Mouse (Mus musculus): ENCODE data around the gene Ostm1. TPM values are rescaled to one million over a fixed set of nuclear protein-coding genes. Genes with fewer than 3 reads are reported as not detected.

Ostm1 gene
- polyA plus RNA-seq, 1 experiment from 2014 or later: 57.1 TPM

DNA sequence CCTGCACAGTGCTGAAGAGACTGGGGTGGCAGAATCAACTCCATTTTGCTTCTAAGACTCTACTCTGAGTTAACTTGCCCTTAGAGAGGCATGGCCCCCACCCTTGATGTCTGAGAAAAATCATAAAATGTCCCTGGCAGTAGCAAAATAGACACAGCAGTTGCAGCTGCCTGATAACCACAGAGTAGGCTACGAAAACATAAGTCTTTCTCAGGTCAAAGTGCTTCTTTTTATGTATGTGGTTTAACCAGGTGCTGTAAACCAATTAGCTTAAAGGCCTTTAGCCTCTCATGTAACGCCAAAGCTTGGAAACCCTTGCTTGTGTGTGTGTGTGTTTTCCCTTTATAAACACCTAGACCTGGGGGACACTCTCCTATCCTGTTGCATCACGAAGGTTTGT is 89.2 kb downstream of the Ostm1 start:
- no peak for ATAC-seq
- H3K4me1 ChIP-seq: no peaks in the 10 kb centered on the region
- no peak overlapping the region for H3K27ac ChIP-seq
- H3K9ac ChIP-seq: no peak overlapping the region
- no peak overlapping the region for H3K4me2 ChIP-seq
- no peaks in the 10 kb centered on the region for H3K27me3 ChIP-seq
- H3K4me3 ChIP-seq: no peak overlapping the region
- 86% methylated on average over 3 of the region's 3 CpGs for WGBS
- no peaks in the 10 kb centered on the region; the same call in 1 of the 2 replicates for H3K9me3 ChIP-seq (replicated peaks)
- 0 out of 2 replicates have a peak, but pooled peaks cover 6% of the 10 kb centered on the region for H3K36me3 ChIP-seq (ENCODE audit: poor library complexity, severe bottlenecking)

GRCm38 (mm10) chr10:42675571-42675970 is 91.9 kb downstream of the Ostm1 start:
- WGBS: 92% methylated on average over 4 of the region's 4 CpGs
- ATAC-seq: no peak
- peaks cover 13% of the 10 kb centered on the region for H3K4me1 ChIP-seq

GRCm38 (mm10) chr10:42678331-42678730 is 94.7 kb downstream of the Ostm1 start:
- no peak; the same call in 1 of the 2 replicates for ATAC-seq
- Histone ChIP-seq H3K4me2 (peak overlapping the region; percentile 81), H3K27ac (peak overlapping the region; percentile 65), H3K9ac (peak overlapping the region; percentile 83), H3K27me3 (no peaks in the 10 kb centered on the region), H3K36me3 (ENCODE audit: poor library complexity, severe bottlenecking) (peaks cover under 1% of the 10 kb centered on the region; the same call in 1 of the 2 replicates), H3K4me1 (peaks cover 16% of the 10 kb centered on the region), H3K9me3 (replicated peaks) (no peaks in the 10 kb centered on the region), H3K4me3 (peak overlapping the region; percentile 70)
- WGBS: 44% methylated on average over 6 of the region's 6 CpGs

More at GRCm38 (mm10) chr10:42675571-42675970, 91.9 kb downstream of the Ostm1 start:
- Histone ChIP-seq H3K9me3 (replicated peaks) (no peaks in the 10 kb centered on the region; the same call in 1 of the 2 replicates), H3K9ac (no peak overlapping the region), H3K36me3 (ENCODE audit: poor library complexity, severe bottlenecking) (0 out of 2 replicates have a peak, but pooled peaks cover 6% of the 10 kb centered on the region), H3K4me3 (no peak overlapping the region), H3K27me3 (no peaks in the 10 kb centered on the region), H3K27ac (no peak overlapping the region), H3K4me2 (no peak overlapping the region)

DNA sequence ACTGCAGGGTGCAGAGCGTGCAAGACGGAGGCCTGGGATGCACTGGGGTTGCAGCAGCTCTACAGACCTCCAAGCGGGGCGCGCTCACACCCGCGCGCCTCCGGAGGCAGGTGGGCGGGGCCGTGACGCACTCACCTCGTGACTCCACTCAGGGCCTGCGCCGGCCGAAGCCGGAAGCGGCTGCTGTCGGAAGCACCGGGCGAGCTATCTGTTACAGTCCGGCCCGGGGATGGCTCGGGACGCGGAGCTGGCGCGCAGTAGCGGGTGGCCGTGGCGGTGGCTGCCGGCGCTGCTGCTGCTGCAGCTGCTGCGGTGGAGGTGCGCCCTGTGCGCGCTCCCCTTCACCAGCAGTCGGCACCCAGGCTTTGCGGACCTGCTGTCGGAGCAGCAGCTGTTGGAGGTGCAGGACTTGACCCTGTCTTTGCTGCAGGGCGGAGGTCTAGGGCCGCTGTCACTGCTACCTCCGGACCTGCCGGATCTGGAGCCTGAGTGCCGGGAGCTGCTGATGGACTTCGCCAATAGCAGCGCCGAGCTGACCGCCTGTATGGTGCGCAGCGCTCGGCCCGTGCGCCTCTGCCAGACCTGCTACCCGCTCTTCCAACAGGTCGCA is 95.2 kb downstream of the Ostm1 start:
- H3K27me3 ChIP-seq: no peaks in the 10 kb centered on the region
- no peaks in the 10 kb centered on the region for H3K9me3 ChIP-seq (replicated peaks)
- H3K27ac ChIP-seq: peak overlapping the region; percentile 65
- peak; percentile 99 for ATAC-seq
- peak overlapping the region; percentile 81 for H3K4me2 ChIP-seq
- under 1% methylated on average over 56 of the region's 56 CpGs for WGBS
- peak overlapping the region; percentile 83 for H3K9ac ChIP-seq
- peak overlapping the region; percentile 70 for H3K4me3 ChIP-seq
- H3K36me3 ChIP-seq (ENCODE audit: poor library complexity, severe bottlenecking): peaks cover 2% of the 10 kb centered on the region
- H3K4me1 ChIP-seq: peaks cover 16% of the 10 kb centered on the region

DNA sequence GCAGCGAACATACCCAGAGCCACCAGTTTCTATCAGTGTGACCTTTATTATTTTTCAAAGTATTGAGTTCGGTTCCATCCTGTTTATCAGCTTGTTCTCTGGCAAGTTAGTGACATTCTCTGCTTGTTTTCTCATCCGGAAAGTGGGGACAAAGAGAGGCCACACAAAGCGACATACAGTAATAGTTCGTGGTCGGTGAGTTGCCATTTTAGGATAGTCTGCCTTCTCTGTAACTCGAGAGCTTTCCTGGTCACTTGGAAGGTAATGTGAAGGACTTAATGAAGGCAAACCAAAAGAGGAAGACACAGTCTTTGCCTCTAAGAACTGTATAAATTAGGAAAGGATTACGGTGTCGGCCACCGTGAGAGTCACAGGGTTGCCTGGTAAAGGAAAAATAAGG is 96.0 kb downstream of the Ostm1 start:
- H3K27ac ChIP-seq: no peak overlapping the region
- peak overlapping the region; percentile 70 for H3K4me3 ChIP-seq
- 7% methylated on average over 10 of the region's 10 CpGs for WGBS
- H3K27me3 ChIP-seq: no peaks in the 10 kb centered on the region
- H3K9me3 ChIP-seq (replicated peaks): no peaks in the 10 kb centered on the region; the same call in 1 of the 2 replicates
- peaks cover 16% of the 10 kb centered on the region for H3K4me1 ChIP-seq
- no peak for ATAC-seq
- H3K4me2 ChIP-seq: peak overlapping the region; percentile 81
- H3K9ac ChIP-seq: peak overlapping the region; percentile 83
- H3K36me3 ChIP-seq (ENCODE audit: poor library complexity, severe bottlenecking): peaks cover 9% of the 10 kb centered on the region

GRCm38 (mm10) chr10:42680582-42681001 is 97.0 kb downstream of the Ostm1 start:
- no peak overlapping the region for H3K27ac ChIP-seq
- ATAC-seq: no peak
- 14% methylated on average over 6 of the region's 6 CpGs for WGBS
- no peak overlapping the region for H3K4me3 ChIP-seq
- peaks cover 16% of the 10 kb centered on the region for H3K4me1 ChIP-seq
- H3K27me3 ChIP-seq: no peaks in the 10 kb centered on the region
- H3K4me2 ChIP-seq: peak overlapping the region; percentile 81
- peaks cover 11% of the 10 kb centered on the region for H3K36me3 ChIP-seq (ENCODE audit: poor library complexity, severe bottlenecking)
- H3K9ac ChIP-seq: no peak overlapping the region
- no peaks in the 10 kb centered on the region; the same call in 1 of the 2 replicates for H3K9me3 ChIP-seq (replicated peaks)

GRCm38 (mm10) chr10:42682421-42682820 is 98.8 kb downstream of the Ostm1 start:
- no peak overlapping the region for H3K4me2 ChIP-seq
- H3K4me3 ChIP-seq: no peak overlapping the region
- no peaks in the 10 kb centered on the region for H3K27me3 ChIP-seq
- peaks cover 18% of the 10 kb centered on the region for H3K36me3 ChIP-seq (ENCODE audit: poor library complexity, severe bottlenecking)
- no peak overlapping the region for H3K27ac ChIP-seq
- no peak overlapping the region for H3K9ac ChIP-seq
- peaks cover 16% of the 10 kb centered on the region for H3K4me1 ChIP-seq
- no peaks in the 10 kb centered on the region; the same call in 1 of the 2 replicates for H3K9me3 ChIP-seq (replicated peaks)
- no peak for ATAC-seq
- 88% methylated on average over 8 of the region's 8 CpGs for WGBS

GRCm38 (mm10) chr10:42687873-42688272 is 104.3 kb downstream of the Ostm1 start:
- H3K4me2 ChIP-seq: no peak overlapping the region
- H3K27ac ChIP-seq: no peak overlapping the region
- H3K27me3 ChIP-seq: no peaks in the 10 kb centered on the region
- H3K36me3 ChIP-seq (ENCODE audit: poor library complexity, severe bottlenecking): peaks cover 18% of the 10 kb centered on the region
- H3K4me3 ChIP-seq: no peak overlapping the region
- H3K9me3 ChIP-seq (replicated peaks): peaks cover 6% of the 10 kb centered on the region
- 90% methylated on average over 5 of the region's 5 CpGs for WGBS
- peaks cover 9% of the 10 kb centered on the region for H3K4me1 ChIP-seq
- H3K9ac ChIP-seq: no peak overlapping the region
- no peak for ATAC-seq

DNA sequence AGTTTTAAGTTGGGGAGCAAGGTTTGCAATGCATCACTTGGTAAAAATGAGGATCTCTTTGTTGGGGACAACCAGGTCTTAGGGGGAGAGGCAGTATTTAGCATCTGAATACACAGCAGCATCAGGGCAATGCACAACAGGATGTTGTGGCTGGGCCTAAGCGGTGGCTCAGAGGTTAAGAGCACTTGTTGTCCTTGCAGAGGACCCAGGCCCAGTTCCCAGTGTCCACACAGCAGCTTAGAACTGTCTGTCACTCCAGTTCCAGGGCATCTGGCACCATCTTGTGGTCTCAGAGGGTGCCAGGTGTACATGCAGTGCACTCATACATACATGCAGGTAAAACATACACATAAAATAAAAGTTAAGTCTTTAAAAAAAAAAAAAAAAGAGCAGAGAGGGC is 106.1 kb downstream of the Ostm1 start:
- Histone ChIP-seq H3K27ac (no peak overlapping the region), H3K36me3 (ENCODE audit: poor library complexity, severe bottlenecking) (peaks cover 7% of the 10 kb centered on the region; the same call in 1 of the 2 replicates), H3K27me3 (no peaks in the 10 kb centered on the region), H3K9ac (no peak overlapping the region), H3K4me1 (peaks cover 9% of the 10 kb centered on the region), H3K9me3 (replicated peaks) (peaks cover 6% of the 10 kb centered on the region; the same call in 1 of the 2 replicates), H3K4me2 (no peak overlapping the region), H3K4me3 (no peak overlapping the region)
- no peak for ATAC-seq
- 54% methylated on average over 1 of the region's 1 CpGs for WGBS

DNA sequence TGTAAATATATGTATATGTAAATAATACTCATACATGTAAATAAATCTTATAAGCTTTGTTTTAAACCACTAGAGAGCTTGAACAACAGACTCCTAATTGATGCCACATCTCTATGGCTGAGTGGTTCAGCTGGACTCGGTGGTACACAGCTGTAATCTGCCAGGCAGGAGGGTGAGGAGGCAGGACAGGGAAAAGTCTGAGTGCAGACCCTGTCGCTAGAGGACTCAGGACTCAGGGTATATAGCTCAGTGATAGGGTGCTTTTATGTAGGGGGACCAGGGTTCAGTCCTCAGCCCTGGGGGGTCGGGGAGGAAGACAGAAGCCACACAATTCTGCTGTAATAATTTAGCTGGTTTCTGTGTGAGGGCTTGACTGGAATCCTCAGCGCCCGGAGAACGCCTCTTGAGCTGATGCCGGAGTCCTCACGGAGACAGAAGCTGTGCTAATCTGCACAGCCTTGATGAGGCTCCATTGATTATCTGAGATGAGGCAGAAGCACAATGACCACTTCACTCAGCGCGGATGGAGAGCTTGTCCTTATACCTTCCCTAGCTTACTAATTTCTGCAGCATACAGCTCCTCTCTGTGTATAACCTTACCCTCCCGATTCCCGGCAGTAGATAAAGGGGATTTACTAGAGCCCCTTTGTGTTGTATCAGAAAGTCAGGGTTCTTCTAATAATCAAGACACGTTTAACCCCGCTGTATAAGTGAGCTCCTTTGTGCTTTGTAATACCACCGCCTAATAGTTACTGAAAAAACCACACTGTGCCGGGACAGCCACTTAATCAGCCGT is 106.8 kb downstream of the Ostm1 start:
- peaks cover 7% of the 10 kb centered on the region; the same call in 1 of the 2 replicates for H3K36me3 ChIP-seq (ENCODE audit: poor library complexity, severe bottlenecking)
- ATAC-seq: peak; percentile 77
- peak overlapping the region; percentile 21 for H3K4me3 ChIP-seq
- peak overlapping the region; percentile 65 for H3K9ac ChIP-seq
- no peaks in the 10 kb centered on the region for H3K27me3 ChIP-seq
- peaks cover 9% of the 10 kb centered on the region for H3K4me1 ChIP-seq
- peak overlapping the region; percentile 53 for H3K4me2 ChIP-seq
- 6% methylated on average over 17 of the region's 17 CpGs for WGBS
- H3K27ac ChIP-seq: peak overlapping the region; percentile 70
- H3K9me3 ChIP-seq (replicated peaks): peaks cover 6% of the 10 kb centered on the region; the same call in 1 of the 2 replicates

GRCm38 (mm10) chr10:42691051-42691450 is 107.4 kb downstream of the Ostm1 start:
- WGBS: 55% methylated on average over 2 of the region's 2 CpGs
- Histone ChIP-seq H3K27me3 (no peaks in the 10 kb centered on the region), H3K4me2 (peak overlapping the region; percentile 53), H3K9me3 (replicated peaks) (peaks cover 6% of the 10 kb centered on the region; the same call in 1 of the 2 replicates), H3K4me3 (no peak overlapping the region), H3K27ac (no peak overlapping the region), H3K36me3 (ENCODE audit: poor library complexity, severe bottlenecking) (peaks cover 2% of the 10 kb centered on the region; the same call in 1 of the 2 replicates), H3K9ac (no peak overlapping the region), H3K4me1 (peaks cover 9% of the 10 kb centered on the region)
- ATAC-seq: peak; percentile 65; the same call in 1 of the 2 replicates

- no peaks in the 10 kb centered on the region for H3K27me3 ChIP-seq
- 77% methylated on average over 2 of the region's 2 CpGs for WGBS
These were observed 108.5 kb downstream of the Ostm1 start for GRCm38 (mm10) chr10:42692095-42692494.

More at GRCm38 (mm10) chr10:42692095-42692494, 108.5 kb downstream of the Ostm1 start:
- Histone ChIP-seq H3K36me3 (ENCODE audit: poor library complexity, severe bottlenecking) (no peaks in the 10 kb centered on the region; the same call in 1 of the 2 replicates), H3K4me2 (no peak overlapping the region), H3K4me3 (no peak overlapping the region), H3K4me1 (peaks cover 9% of the 10 kb centered on the region), H3K9me3 (replicated peaks) (peaks cover 6% of the 10 kb centered on the region; the same call in 1 of the 2 replicates), H3K27ac (no peak overlapping the region), H3K9ac (no peak overlapping the region)
- no peak for ATAC-seq

Data from forebrain, embryonic 13.5 days (tissue).